Mouse (Mus musculus) heart, adult 9 months (tissue): Measurements from ENCODE around the gene Lrrc39.
"Not testable (repeated sequence)": the region's sequence is repeated elsewhere in the genome, so short reads cannot be mapped to it uniquely, and the experiment has no call there.

Experiments used
- DNase-seq, 2 experiments: peaks; one replicate each; pipeline ENCODE4 v3.0.0; 2022; ENCODE audit warnings: low spot score in 2 of 2

Lrrc39 gene

DNA sequence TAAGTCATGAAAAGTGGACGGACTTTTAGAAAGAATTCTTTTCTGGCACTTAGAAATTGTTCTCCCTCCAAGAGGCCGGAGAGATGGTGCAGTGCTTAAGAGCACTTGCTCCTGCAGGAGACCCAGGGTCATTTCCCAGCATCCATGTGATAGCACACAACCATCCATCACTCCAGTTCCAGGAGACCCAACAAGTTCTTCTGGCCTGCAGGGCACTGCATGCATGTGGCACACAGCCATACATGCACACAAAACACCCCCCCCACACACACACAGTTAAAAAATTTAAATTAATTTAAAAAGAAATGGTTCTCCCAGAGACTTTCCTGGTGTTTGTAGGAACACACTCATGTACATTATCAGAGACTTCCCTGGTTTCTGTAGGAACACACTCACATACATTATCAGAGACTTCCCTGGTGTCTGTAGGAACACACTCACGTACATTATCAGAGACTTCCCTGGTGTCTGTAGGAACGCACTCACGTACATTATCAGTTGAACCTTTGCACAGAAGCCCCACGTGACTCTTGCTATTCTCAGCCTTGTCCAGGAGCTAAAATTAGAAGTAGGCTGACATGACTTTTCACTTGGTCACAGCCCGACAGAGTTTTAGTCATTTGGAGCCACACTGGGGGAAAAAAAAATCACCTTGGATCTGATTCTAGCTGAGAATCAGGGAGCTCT, at the start of gene Lrrc39:
Gene Lrrc39 (plus strand): TSS at position 566 of the 687 bp plus-strand sequence.
- peak; percentile 40 to 55 for DNase-seq

- no peak for DNase-seq
Measured at GRCm38 (mm10) chr3:116520141-116520761, 42.5 kb upstream of the Lrrc39 start.

- DNase-seq = no peak
Measured at GRCm38 (mm10) chr3:116529741-116530140, 33.0 kb upstream of the Lrrc39 start.

DNA sequence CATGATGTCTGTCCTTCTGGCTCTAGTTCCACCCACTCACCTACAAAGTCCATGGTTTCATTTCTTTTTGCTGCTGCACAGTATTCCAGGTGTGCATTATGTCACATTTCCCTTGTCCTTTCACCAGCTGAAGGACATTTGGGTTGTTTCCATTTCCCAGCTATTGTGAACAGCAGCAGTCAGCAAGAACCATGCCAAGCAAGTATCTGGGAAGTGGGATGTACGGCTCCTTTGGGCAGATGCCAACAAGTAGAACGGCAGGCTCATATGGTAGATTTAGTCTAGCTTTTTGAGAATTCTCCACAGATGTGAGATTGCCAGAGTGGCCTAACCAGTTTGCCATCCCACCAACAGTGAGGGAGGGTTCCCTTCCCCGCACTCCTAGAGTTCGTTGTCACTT, 31.9 kb upstream of the Lrrc39 start:
- DNase-seq = no peak

DNA sequence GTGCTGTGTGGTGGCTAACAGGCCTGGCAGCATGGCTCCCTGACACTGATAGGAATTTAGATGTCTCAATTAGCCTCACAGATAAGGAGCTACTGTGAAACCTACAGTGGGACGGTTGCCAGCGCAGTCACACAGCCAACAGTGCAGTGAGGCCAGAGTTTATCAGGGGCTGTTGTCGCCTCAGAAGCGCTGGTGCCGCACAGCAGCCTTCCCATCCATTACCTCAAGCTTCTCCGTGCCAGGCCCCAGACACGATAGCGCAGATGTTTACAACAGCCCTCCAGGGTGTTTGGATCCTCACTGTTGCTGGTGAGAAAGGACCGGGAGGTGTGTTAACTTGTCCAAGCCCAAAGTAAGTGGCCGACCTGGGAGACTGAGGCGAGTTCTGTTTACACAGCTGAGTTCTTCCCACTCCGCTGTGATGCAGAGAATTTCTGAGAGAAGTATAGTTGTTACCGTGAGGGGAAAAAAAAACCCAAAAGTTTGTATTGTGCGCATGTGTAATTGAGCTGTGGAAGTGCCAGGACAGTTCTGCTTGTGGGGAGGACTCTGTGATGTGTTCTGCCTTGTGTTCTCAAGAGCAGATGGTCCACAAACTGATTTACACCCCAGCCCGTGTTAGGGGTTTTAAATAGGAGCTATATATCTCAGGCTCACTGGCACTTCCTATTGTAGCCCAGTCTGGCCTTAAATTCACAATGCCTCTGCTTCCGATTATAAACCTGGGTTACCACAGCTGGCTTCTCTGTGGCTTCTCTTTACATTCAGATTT, 26.2 kb upstream of the Lrrc39 start:
- DNase-seq = peak; percentile 22 to 68

DNA sequence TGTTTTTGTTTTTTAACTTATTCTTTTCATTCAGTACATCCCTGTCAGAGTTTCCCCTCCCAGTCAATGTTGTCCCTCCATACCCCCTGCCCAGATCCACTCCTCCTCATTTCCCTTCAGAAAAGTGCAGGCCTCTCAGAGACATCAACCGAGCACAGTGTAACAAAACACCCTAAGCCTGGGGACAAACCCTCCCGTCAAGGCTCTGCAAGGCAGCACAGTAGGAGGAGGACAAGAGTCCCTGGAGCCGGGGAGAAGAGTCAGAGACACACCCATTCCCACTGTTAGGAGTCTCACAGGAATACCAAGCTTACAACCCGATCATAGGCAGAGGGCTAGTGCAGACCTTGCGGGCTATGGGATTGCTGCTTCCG, 25.6 kb upstream of the Lrrc39 start:
- DNase-seq = no peak

DNA sequence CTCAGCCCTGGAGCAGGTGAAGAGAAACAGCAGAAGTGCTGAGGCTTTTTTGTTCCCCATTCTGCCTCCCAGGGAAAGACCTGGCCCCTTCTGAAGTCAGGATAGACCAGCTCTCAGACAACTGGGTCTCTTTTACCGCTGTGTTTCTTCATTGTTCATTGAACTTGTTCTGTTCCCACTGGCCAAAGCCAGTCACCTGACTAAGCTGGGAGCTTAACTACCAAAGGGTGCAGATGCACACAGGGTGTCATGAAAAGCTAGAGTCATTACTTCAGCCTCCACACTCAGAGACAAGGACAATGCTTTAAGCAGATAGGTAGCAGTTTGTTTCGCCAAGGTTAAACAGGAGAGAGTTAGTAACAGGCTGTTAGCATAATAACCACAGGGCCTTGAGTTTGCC, 20.7 kb upstream of the Lrrc39 start:
- DNase-seq = no peak

- no peak for DNase-seq
Measured at GRCm38 (mm10) chr3:116542532-116542931, 20.2 kb upstream of the Lrrc39 start.

GRCm38 (mm10) chr3:116547430-116547829, 15.3 kb upstream of the Lrrc39 start:
- no peak for DNase-seq

- no peak for DNase-seq
Measured at GRCm38 (mm10) chr3:116551362-116551761, 11.4 kb upstream of the Lrrc39 start.

- not testable (repeated sequence) for DNase-seq
Measured at GRCm38 (mm10) chr3:116561315-116561714, 1.5 kb upstream of the Lrrc39 start.

DNA sequence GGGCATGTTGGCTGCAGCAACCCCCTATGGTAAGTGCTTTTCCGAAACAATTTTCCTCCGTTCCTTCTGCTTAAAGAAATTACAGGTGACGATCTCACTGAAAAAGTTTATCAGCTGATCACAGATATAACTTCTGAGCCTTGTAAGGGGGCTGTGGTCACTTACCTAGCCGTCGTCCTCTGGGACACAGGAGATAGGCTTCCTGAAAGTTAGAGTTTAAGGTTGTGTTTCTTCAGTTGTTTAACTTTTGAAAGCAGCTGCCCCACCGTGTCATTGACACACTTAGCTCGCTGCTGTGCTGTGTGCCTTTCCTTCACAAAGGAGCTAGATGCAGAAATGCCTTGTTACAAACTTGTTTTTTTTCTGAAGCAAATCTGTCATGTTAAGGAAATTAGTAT, 321 bp downstream of the Lrrc39 start:
- DNase-seq = no peak

- DNase-seq = no peak
Measured at GRCm38 (mm10) chr3:116570628-116571027, 7.9 kb downstream of the Lrrc39 start.

GRCm38 (mm10) chr3:116577286-116577685, 14.5 kb downstream of the Lrrc39 start:
- no peak for DNase-seq

- DNase-seq = no peak
Measured at GRCm38 (mm10) chr3:116582201-116582600, 19.4 kb downstream of the Lrrc39 start.

DNA sequence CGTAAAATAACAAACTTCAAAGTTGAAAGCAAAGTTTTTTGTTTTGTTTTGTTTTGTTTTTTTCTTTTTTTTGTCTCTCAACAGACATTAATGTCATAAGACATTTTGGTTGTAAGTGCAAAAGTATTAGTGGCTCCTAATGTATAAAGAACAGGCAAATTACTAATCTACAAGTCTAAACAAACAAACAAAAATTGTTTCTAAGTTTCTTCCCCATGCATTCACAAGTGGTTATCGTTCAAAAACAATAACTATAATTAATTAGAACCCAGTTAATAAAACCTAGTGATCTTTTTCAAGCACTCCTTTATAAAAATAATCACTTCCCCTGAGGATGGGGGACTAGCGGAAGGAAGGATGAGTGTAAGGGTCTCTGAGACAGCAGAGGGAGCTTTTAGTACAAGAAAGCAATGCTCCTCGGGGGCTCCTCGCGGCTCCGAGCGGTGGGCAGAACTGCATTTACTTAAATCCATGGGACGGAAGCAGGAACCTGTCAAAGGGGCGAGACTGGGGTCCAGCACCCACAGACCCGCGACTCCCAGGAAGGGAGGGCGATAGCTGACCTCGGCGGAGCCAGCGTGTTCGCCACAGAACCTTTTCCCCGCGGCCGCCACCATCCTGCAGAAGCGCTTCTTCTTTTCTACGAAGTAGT, 31.4 kb downstream of the Lrrc39 start:
- no peak for DNase-seq

DNA sequence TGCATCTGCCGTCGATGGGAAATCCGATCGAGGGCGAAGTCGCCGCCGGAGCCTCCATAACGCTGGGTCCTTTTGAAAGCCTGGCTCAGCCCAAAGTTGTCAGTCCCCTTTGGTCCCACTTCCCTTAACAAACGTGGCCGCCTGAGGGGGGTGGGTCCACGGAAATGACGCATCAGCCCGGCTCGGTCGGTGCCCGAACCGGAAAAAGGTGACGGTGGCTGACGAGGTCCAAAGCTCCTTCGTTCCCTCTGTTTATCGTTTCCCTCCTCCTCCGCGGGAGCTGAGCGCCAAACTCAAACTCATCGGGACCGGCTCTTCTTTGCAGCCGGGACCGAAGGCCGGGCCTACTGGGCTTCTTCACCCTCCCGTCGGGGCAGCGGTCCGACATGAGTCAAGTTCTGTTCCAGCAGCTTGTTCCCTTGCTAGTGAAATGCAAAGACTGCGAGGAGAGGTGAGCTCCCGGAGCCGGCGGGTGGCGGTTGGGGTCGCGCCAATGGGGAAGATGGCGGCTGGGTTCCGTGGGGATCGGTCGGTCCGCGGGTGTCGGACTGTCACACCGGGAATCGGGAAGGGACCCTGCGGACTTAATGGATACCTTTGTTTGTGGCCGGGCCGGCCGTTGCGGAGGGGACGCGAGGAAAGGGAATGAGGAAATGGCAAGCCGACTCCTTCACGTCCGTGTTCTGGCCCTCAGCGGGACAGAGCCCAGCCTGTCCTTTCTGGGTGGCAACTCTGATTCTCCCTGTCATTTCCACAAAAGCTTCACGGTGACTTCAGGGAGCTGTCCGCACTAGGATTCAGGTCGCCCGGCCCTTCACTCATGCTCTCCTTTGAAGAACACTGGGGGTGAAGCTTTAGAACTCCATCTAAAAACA, 32.2 kb downstream of the Lrrc39 start, which contains the start of gene Sass6:
Gene Sass6 (plus strand): TSS at position 255 of the 875 bp plus-strand sequence.
- peak; percentile 96 to 97 for DNase-seq

- no peak for DNase-seq
Measured at GRCm38 (mm10) chr3:116595603-116595991, 32.8 kb downstream of the Lrrc39 start.

- DNase-seq = no peak
Measured at GRCm38 (mm10) chr3:116599705-116600104, 36.9 kb downstream of the Lrrc39 start.

- DNase-seq = no peak
Measured at GRCm38 (mm10) chr3:116601005-116601404, 38.2 kb downstream of the Lrrc39 start.

GRCm38 (mm10) chr3:116601781-116602180, 39.0 kb downstream of the Lrrc39 start:
- no peak for DNase-seq
